Mouse (Mus musculus) lung, postnatal 36 days (tissue): ENCODE measurements around the gene Gm20594.

Experiments
- DNase-seq: peaks from one replicate; pipeline ENCODE4 v3.0.0; 2022; ENCODE audit warnings: mixed read lengths

Gene Gm20594

DNA sequence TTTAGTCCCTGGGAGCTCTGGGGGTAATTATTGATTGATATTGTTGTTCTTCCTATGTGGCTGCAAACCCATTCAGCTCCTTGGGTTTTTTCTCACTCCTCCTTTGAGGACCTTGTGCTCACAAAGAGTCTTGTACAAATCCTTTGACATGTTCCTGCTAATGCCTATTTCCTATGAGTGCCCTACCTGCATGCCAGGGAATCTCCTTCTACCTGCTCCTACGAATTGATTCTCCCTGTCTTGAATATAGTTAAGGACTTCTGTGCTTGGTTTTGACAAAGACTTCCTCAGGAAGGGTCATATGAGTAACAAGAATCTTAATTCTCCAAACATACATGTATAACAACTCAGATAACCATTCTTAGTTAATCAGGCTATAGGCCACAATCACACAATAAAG, at the start of gene Gm20594:
Gene Gm20594 (plus strand): TSS at position 301 of the 400 bp plus-strand sequence.
- no peak for DNase-seq

DNA sequence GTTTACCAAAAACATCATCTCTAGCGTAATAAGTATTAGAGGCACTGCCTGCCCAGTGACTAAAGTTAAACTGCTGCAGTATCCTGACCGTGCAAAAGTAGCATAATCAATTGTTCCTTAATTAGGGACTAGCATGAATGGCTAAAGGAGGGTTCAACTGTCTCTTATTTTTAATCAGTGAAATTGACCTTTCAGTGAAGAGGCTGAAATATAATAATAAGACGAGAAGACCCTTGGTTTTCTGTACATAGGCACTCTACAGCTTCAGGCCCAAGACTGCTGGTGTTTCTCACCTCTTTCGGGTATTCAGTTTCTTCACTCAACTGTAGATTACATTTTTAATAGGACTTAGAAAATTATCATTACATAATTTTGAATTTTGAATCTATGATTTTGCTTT, 398 bp downstream of the Gm20594 start:
- DNase-seq: no peak

DNA sequence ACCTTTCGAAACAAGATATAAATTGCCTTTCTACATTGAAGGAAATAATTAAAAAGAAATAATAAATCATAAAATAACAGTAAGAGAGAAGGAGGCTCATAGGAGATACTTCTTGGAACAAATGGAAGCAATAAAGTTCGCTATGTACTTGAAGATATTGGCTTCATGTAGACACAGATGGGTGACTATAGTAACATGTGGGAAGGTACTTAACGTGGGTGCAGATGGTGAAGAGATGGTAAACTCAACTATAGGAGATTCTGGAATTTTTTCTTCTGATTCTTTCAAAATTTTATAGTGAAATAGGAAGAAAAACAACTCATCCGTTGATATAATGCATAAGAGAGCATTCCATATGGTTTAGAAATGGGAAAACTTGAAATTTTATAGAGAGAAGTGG, 16.1 kb downstream of the Gm20594 start:
- DNase-seq: no peak

DNA sequence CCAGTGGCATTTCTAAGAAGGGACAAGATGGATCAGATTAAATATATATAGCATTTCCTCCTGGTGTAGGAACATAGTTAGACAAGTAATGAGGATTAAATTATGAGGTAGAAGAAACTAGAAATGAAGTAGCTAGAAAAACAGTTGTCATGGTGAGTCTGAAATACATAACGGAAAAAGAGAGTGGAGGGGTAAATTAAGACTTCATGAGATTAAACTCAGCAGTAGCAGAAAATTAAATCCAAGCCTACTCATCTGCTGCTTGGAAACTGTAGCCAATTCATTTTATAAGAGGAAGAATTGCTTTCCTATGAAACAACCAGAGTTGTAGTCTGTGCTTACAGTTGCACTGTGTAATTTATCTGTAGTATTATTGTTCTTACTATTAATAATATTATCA, 29.1 kb downstream of the Gm20594 start:
- DNase-seq: no peak
